Mouse (Mus musculus): ENCODE measurements around the gene Mea1.
A peak's percentile ranks its signal among the peaks of the same experiment; 100 is the strongest.

Gene Mea1

DNA sequence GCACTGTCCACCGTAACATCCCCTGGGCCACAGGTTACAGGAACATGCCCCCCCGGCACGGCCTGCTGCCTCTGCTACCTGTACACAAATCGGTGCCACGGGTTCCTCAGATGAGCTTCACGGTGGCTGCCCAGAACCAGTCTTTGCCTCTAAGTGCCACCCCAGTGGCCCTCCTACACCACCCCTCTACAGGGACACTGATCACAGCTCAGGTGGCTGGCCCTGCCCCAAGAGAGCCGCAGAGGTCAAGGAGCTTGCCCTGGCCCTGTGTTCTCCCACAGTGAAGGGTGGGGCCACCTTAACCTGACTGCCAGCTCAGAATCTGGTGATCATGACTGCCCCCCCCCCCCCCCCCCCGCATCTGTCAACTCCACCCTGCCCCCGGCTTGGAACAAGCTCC is at the start of gene Mea1:
TSS of gene Mea1 (plus strand) at position 378 of the 400 bp plus-strand sequence.
- DNase-seq = peak; percentile 95

DNA sequence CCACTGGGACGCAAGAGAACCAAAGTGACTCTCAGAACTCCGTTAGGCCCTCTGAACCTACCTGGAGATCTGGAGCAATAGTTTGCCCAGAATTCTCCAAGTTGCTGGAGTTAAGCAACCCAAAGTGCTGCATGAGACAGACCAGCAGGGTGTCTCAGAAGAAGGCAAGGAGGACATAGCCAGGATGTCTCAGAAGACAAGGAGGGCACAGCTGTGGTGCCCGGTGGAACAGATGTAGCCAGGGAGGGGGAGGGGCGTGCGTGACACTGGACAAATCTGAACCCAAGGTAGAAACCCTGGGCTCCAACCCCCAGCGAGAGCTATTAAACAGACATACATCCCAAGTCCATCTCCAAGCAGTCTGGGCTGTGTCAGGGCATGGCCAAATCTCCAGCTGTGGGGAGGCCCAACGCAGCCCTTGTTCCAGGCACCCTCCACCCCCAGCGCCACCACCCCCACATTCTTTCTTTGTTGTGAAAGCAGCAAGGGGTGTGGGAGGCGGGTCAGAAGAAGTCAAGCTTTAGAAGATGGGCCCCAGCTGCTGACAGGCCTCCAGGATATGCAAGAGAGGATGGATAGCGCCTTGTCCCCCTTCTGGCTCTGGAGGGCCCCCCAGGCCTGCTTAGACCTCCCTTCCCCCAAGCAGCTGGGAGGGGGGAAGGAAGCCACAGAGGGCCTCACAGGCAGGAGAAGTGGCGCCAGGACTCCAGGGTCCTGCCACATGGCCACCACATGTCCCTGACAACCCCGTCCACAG is 48.7 kb upstream of the Mea1 start:
- DNase-seq = peak; percentile 97

DNA sequence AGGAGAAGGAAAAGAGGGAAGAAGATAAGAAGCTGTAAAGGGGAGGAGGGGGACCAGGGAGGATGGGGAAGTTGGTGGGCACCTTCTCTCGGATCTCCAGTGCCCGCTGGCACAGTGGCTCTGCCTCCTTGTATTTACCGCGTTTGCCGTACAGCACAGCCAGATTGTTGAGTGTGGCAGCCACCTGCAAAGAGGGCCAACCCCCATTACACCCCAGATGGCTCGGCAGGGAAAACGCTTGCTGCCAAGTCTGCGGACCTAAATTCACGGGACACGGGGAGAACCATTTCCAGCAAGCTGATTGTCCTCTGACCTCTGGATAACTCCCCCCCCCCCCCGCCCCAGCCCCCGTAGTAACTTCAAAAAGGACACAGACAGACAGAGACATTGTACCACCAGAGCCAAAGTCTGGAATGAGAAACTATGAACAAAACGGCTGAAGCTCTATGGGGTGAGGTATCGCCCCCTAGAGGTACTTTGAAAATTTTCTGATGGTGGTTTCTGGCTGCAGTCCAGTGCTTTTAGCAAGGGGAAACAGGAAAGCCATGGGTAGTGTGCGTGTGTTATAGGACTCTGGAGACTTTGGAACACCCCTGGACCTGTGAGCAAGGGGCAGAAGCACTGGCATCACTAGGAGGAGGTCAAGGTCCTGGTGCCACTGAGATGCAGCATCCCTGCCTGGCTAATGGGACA is 41.6 kb upstream of the Mea1 start:
- peak; percentile 96 for DNase-seq

DNA sequence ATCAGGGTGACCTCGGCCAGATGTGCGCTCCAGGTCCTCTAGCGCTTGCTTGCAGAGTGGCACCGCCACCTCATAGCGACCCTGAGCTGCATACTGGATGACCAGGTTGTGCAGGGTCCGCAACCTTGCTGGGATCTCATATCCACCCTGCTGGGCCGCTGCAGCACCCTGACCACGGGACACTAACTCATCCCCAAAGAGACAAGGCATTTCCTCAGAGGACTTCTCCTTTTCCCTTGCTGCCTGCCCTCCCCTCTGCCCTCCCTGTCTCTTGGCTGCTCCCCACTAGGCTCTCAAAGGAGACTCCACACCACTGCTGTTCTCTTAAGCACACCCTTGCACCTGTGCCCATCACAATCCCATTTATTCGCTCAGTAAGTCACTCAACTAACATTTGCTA is 38.7 kb upstream of the Mea1 start:
- DNase-seq = peak; percentile 91

DNA sequence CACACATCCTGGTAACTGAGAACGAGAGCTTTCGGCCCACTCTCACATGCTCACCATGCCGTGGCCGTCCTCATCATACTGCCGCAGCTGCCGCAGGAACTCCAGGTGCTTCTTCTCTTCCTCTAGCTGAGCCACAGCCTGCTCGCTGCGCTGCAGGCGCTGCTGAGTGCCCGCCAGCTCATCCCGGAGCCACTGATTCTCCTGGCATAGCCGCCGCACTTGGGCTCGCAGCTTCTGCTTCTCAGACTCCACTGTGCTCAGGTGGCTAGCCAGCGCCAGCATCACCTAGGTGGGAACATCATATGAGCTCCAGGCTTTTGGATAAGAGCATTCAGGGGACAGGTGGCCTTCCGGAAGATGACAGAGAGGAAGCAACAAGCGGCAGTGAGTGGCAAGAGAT is 36.5 kb upstream of the Mea1 start:
- peak; percentile 85 for DNase-seq

DNA sequence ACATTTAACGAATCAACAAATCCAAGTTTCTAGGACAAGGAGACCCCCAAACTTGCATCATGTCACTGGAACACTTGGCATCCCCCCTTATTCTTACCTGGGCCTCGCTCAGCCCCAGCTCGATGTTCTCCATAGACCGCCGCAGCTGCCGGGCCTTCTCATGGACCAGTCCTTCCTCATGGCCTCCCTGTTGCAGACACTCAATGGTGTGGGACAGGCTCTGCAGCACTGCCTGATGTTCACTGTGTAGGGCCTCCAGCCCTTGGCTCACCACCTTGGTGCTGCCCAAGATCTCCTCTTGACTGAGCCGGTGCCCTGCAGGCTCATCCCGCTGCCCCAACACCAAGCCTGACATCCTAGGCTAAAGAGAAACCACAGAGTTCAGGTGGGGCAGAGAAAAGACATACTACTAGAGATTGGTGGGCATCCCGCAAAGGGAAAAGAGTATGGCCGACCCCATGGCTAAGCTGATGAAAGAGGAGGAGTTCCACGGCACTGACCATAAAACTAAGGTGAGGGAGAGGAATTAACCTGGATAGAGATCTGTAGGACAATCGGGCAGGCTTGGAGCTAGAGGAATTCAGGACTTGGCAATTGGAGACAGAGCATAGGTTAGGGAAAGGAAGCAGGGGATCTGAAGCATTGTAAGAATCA is 34.3 kb upstream of the Mea1 start:
- peak; percentile 90 for DNase-seq

DNA sequence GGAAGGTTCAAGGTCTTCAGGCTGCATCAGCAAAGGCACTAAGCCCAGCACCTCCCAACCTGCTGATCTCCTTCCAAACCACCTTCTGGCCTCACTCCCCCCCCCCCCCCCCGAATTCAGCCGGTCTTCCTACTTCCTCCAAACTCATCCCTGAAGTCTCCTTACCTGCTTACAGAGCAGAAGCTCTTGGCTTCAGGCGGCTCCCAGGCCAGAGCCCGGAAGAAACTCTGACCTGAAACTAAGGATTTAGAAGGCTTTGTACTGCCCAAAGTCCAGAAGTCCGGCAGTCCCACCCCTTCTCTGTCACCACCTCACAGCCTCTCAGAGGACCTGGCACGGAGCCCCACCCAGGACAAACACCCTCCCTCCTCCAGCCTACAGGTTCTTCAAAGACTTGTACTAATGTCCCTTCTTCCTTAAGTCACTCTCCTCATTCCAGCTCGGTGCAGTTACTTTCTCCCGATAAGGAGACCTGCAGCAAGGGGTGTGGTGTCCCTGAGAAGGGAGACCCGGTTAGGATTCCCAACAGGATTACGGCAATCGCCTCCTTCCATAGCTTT is 33.6 kb upstream of the Mea1 start:
- DNase-seq = peak; percentile 96

DNA sequence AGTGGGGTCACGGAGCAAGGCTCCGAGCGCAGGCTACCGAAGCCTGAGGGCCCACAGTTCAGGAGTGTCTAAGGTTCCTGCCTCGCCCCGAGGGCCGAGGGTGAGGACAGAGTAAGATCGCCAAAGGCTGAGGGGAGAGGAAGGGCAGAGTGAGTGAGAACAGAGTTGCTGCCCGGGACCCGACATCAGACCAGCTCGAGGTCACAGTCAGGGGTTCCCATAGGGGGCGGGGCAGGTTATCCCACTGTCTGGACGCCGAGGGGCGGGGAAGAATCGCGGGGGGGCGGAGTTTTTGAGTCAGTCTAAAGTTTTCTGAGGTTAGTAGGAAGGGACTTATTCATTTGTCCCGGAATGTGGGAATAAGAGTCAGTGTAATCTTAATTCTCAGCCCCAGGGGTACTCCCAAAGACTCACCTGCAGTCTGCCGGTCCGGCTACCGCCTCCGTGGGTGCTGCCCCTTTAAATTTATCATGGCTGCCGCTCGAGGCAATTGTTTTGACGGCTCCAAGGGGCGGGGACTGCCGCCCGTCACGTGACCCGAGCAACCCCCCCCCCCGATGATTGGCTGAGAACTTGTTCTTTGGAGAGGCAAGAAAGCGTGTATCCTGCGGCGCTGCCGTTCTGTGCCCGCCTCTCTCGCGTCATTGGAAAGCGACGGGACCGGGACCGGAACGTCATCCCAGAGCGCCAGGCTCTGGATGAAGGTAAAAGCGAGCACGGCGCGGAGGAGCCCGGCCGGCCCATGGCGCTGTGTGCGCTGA is 32.9 kb upstream of the Mea1 start, which contains the start of the genes Klc4 and Mrpl2:
TSS of gene Klc4 (minus strand) at position 462 of the 761 bp plus-strand sequence.
TSS of gene Mrpl2 (plus strand) at position 669 of the 761 bp plus-strand sequence.
- DNase-seq = peak; percentile 100

DNA sequence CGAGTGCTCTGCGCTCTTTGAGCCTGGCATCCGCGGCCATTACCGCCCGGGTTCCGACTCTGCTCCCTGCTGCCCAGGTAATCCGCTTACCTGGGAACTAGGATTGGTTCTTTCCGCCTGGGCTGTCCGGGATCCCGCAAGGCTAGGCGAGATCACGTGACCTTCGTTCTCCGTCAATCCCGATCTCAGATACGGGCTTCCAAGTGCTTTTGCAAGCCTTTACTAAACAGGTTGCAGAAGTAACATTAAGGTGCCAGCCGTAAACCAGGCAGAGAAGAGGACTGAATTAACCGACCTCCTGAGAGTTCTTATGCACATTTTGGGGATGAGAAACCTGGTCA is 32.3 kb upstream of the Mea1 start:
- no peak for DNase-seq

DNA sequence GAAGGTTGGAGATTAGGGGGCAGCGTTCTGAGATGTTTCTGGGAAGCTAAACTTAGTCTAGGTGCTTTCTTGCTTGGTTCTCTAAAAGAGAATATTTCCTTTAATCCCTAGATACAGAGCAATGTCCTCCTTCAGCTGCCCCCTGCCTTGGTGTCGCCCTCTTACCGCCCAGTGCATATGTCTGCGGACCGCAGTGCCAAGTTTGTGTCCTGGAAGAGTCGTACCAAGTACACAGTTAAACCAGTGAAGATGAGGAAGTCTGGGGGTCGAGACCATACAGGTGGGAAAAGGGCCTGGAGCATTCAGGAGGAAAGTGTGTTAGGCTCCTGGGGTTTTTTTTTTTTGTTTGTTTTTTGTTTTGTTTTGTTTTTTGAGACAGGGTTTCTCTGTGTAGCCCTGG is 31.3 kb upstream of the Mea1 start:
- peak; percentile 90 for DNase-seq

DNA sequence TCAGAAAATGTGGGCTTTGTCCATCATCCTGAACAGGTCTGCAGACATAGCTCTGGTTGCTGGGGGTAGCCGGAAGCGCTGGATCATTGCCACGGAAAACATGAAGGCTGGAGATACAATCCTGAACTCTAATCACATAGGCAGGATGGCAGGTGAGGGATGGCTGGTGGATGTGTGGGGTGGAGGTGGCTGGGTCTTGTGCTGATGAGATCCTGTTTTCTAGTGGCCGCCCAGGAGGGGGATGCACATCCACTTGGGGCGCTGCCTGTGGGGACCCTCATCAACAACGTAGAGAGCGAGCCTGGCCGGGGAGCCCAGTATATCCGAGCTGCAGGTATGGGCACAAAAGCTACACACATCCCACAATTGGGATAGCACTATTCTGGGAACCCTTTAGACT is 30.2 kb upstream of the Mea1 start:
- DNase-seq = no peak

DNA sequence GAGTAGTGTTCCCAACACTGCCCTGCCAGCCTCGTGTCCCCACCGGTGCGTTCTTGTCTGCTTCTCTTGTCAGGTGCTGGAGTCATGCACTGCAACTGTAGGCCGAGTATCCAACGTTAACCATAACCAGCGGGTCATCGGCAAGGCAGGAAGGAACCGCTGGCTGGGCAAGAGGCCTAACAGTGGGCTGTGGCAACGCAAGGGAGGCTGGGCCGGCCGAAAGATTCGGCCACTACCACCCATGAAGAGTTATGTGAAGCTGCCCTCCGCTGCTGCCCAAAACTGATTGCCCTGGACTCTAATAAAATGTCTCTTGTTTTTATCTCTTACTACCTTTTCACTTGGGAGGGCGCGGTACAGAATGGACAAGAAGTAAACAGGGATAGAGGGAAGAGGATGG is 28.8 kb upstream of the Mea1 start:
- no peak for DNase-seq

DNA sequence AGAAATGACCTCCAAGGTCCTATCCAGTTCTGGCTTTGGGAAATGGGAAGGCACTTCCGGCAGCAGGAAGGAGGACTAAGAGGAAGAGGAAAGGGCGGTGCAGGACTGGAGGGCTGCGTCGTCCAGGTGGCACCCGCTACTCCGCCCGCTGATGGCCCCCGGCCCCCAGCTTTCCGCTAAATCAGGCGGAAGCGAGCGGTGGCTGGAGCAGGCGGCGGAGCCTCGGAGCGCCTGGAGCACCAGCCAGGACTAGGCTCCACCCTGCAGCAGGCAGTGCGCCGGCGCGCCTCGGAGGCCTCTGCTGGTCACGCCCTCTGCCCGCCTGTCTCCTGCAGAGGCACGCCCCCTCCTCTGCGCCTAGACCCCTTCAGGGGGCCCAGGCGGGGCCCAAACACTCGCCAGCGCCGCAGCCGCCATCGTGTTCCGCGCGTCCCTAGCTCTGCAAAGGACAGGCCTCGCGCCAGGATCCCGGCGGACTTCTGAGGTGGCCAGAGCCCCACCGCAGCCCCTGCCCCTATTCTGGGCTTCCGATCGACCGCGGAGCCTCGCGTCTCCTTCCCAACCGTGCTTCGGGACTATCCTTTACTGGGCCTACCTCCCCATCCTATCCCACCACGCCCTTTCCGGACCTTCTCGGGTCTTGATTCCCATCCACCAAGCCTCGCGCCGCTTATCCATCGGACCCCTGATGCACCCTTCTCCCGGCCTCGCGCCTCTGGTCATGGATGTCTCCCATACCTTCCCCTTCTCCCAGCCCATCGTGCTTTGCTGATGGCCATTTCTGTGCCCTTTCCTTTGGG is 28.2 kb upstream of the Mea1 start, which contains the start of gene Cul7:
TSS of gene Cul7 (plus strand) at position 106 of the 800 bp plus-strand sequence.
- DNase-seq = peak; percentile 100

DNA sequence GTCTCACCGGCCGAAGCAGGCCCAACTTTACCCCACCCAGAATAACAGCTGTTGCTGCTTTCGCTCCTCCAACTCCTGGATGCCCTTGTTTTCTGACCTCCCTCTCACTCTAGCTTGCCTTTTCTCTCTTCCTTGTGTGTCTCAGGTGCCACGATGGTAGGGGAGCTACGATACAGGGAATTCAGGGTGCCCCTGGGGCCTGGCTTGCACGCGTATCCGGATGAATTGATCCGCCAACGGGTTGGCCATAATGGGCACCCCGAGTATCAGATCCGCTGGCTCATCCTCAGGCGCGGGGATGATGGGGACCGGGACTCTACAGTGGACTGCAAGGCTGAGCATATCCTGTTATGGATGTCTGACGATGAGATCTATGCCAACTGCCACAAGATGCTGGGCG is 27.3 kb upstream of the Mea1 start:
- peak; percentile 94 for DNase-seq

DNA sequence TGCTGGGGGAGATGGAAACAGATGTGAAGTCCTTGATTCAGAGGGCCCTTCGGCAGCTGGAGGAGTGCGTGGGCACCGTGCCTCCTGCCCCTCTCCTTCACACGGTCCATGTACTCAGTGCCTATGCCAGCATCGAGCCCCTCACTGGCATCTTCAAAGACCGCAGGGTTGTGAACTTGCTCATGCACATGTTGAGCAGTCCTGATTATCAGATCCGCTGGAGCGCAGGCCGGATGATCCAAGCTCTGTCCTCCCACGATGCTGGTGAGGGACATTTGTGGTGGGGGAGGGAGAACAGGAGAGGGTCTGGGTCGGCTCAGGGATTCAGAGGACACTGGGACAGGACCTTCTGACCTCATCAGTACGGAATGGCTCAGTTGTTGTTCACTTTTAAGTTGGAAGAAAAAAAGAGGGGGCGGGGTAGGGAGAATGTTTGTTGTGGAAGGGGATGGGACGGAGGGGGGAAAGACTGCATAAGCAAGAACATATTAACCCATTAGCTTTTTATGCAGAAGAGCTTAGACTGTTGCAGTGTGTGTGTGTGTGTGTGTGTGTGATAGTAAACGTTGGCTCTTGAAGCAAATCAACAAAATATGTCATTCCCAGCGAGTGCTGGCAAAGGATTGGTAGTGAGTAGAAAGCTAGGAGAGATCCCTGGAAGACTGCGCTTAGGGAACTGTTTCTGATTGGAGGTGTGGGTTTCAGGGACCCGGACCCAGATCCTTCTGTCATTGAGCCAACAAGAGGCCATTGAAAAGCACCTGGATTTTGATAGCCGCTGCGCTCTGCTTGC is 26.6 kb upstream of the Mea1 start:
- peak; percentile 95 for DNase-seq

DNA sequence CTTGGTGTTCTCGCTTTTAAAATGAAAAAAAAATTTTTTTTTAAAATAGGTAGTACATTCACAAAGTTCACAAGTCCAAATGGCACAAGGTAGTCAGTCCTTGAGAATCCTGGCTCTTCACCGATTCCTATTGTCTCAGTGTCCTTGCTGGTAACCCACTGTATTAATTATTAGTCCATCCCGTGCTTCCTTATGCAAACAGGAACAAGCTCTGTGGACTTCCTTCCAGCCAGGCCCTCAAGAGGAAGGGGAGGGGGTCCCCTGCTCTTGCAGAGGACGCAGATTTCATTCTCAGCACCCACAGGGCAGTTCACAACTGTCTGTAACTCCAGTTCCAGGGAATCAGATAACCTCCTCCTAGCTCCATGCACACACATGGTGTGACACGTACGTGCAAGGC is 22.5 kb upstream of the Mea1 start:
- DNase-seq = no peak

DNA sequence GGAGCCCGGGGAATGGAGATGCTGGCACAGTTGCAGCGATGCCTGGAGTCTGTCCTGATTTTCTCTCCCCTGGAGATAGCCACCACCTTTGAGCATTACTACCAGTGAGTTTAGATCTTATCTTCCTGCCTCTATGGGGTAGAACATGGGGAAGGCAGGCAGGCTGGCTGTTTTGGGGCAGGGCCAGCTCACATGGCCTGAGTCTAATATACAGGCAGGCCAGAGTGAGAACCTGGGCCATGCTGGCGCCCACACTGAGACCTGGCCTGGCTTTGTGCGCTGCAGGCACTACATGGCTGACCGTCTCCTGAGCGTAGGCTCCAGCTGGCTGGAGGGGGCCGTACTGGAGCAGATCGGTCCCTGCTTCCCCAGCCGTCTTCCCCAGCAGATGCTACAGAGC is 17.2 kb upstream of the Mea1 start:
- no peak for DNase-seq

DNA sequence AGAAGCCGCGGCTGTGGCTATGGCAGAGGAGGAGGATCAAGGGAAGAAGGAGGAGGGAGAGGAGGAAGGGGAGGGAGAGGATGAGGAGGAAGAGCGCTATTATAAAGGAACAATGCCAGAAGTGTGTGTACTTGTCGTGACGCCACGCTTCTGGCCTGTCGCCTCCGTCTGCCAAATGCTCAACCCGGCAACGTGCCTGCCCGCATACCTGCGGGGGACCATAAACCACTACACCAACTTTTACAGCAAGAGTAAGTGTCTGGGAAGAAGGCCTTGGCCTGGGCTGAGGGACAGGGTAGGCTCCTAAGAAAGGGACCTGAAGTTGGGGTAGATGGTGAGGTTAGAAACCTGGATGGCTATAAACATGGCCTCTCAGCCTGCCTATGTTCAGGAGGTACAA is 16.6 kb upstream of the Mea1 start:
- no peak for DNase-seq

DNA sequence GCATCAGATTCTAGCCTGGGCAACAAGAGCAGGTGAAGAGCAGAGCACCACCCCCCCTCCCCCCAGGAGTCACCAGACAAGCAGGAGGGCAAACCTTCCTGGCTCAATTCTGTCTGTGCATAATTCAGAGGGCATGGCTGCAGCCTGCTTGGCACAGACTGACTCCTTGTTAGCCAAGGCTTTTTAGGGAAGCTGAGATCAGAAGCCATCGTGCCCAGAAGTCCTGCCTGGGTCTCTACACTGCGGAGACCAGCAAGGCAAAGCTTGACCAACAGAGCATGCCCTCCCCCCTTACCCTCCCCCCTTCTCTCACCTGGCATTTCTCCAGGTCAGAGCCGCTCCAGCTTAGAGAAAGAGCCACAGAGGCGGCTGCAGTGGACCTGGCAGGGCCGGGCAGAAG is 15.9 kb upstream of the Mea1 start:
- DNase-seq = peak; percentile 97

DNA sequence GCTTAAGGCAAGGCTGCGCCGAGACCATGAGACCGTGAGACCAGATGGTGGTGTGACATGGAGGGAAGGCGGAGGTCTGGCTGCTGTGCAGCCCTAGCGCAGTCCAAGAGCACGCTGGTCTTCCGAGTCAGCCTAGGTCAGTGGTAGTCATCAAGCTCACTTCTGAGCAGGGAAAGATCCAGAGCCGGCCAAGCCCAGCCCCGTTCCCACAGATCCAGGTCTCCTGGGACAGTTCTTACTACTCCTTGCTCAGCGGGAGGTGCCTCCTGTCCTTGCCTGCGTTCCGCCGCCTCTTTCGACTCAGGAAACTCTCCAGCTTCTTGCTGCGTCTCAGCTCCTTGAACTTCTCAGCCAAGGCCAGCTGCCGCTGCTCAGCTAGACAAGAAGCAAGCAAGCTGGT is 10.9 kb upstream of the Mea1 start:
- peak; percentile 97 for DNase-seq

DNA sequence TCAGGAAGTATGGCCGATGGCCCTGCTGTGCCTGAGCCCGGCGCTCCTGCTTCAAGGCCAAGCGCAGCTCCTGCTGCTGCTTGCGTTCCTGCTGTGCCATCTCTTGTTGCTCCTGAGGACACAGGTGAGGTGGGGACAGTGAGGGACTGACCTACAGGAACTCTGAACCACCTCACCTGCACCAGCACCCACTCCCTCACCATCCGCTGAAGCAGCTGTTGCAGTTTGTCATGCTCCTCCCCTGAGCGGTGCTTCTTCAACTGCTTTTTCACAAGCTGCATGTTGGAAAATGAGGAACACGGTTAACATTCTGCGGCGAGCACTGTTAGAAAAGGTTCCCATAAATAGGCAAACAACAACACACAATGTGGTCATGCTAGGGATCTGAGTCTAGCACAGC is 8.7 kb upstream of the Mea1 start:
- peak; percentile 88 for DNase-seq
